Mouse (Mus musculus) erythroid progenitor cell, adult 5-6 weeks (primary cell): ENCODE data around the gene Btbd17. TPM values are rescaled to one million over a fixed set of nuclear protein-coding genes. Genes with fewer than 3 reads are reported as not detected.

ENCODE experiments used
- ATAC-seq: replicated peaks from 2 replicates; pipeline ENCODE4 v1.8.0; 2016; ENCODE audit warnings: moderate number of reproducible peaks, mild to moderate bottlenecking, moderate TSS enrichment, inconsistent platforms; ENCODE audit not compliant: poor library complexity, low FRiP score, severe bottlenecking
- total RNA-seq, 2 experiments: library from RNA; stranded (forward) in 1 of 2; stranded (reverse) in 1 of 2; fragments of 150-400 nt in 1 of 2; fragments of 186-747, 209-891 nt in 1 of 2; gene quantifications; 2 replicates each; pipeline versions ENCODE4 v1.2.3 to v1.2.4; 2015 to 2017; ENCODE audit warnings: low replicate concordance in 2 of 2

Btbd17 gene
- total RNA-seq (2015; ENCODE audit: low replicate concordance) (not detected in 2 replicates), total RNA-seq (2017; ENCODE audit: low replicate concordance) (not detected in 2 replicates)

GRCm38 (mm10) chr11:114795848-114796322, at the start of gene Btbd17:
TSS of gene Btbd17 (minus strand) at chr11:114795945.
- ATAC-seq: no peak

- ATAC-seq: no peak
These were observed 48.9 kb upstream of the Btbd17 start for GRCm38 (mm10) chr11:114844464-114845220.

- no peak for ATAC-seq
These were observed 48.2 kb upstream of the Btbd17 start for GRCm38 (mm10) chr11:114843818-114844463.

- no peak for ATAC-seq
These were observed 37.4 kb upstream of the Btbd17 start for GRCm38 (mm10) chr11:114833166-114833565.

- ATAC-seq: no peak
These were observed 34.7 kb upstream of the Btbd17 start for GRCm38 (mm10) chr11:114830433-114830773.

- ATAC-seq: no peak
These were observed 34.0 kb upstream of the Btbd17 start for GRCm38 (mm10) chr11:114829499-114830432.

GRCm38 (mm10) chr11:114826686-114827085, 30.9 kb upstream of the Btbd17 start:
- no peak for ATAC-seq

- ATAC-seq: no peak
These were observed 27.5 kb upstream of the Btbd17 start for GRCm38 (mm10) chr11:114823199-114823725.

- ATAC-seq: no peak
These were observed 27.0 kb upstream of the Btbd17 start for GRCm38 (mm10) chr11:114822727-114823126.

GRCm38 (mm10) chr11:114821325-114821724, 25.6 kb upstream of the Btbd17 start:
- ATAC-seq: no peak

GRCm38 (mm10) chr11:114820444-114820843, 24.7 kb upstream of the Btbd17 start:
- ATAC-seq: no peak

- no peak for ATAC-seq
These were observed 23.4 kb upstream of the Btbd17 start for GRCm38 (mm10) chr11:114819110-114819509.

GRCm38 (mm10) chr11:114818185-114818584, 22.4 kb upstream of the Btbd17 start:
- ATAC-seq: no peak

- ATAC-seq: no peak
These were observed 21.2 kb upstream of the Btbd17 start for GRCm38 (mm10) chr11:114816934-114817333.

GRCm38 (mm10) chr11:114814873-114815592, 19.3 kb upstream of the Btbd17 start:
- no peak for ATAC-seq

- no peak for ATAC-seq
These were observed 17.0 kb upstream of the Btbd17 start for GRCm38 (mm10) chr11:114812731-114813240.

- no peak for ATAC-seq
These were observed 14.6 kb upstream of the Btbd17 start for GRCm38 (mm10) chr11:114810344-114810743.

- no peak for ATAC-seq
These were observed 13.6 kb upstream of the Btbd17 start for GRCm38 (mm10) chr11:114809371-114809770.
